Mouse (Mus musculus) neural tube, embryonic 11.5 days (tissue): ENCODE data around the gene Schip1. TPM values are rescaled to one million over a fixed set of nuclear protein-coding genes. Genes with fewer than 3 reads are reported as not detected.

Experiments used
- ATAC-seq: fragments of 200-750 bp; cut with Nextera tagmentation; 2 replicates; pipeline ENCODE4 v1.8.0; 2017; ENCODE audit warnings: moderate number of reproducible peaks, mild to moderate bottlenecking, moderate TSS enrichment, moderate library complexity; ENCODE audit not compliant: insufficient read depth, low FRiP score, low TSS enrichment
- DNase-seq: peaks from one replicate; pipeline ENCODE4 v3.0.0-alpha.2; 2015; ENCODE audit warnings: low spot score
- H3K27ac ChIP-seq: fragments of 300-500 bp; sonication (generic); 2 replicates; pipeline ENCODE4 v1.5.1; 2014; ENCODE audit warnings: low read depth, mild to moderate bottlenecking, low read length
- H3K27me3 ChIP-seq: fragments of 300-500 bp; sonication (generic); 2 replicates; pipeline ENCODE4 v1.6.1; 2014; ENCODE audit warnings: mild to moderate bottlenecking, low read length, mixed read lengths; ENCODE audit not compliant: control insufficient read depth, insufficient read depth
- H3K36me3 ChIP-seq: fragments of 300-500 bp; sonication (generic); 2 replicates; pipeline ENCODE4 v1.6.1; 2014; ENCODE audit warnings: mild to moderate bottlenecking, low read length, moderate library complexity, mixed read lengths; ENCODE audit not compliant: control insufficient read depth, insufficient read depth
- H3K4me1 ChIP-seq: fragments of 300-500 bp; sonication (generic); 2 replicates; pipeline ENCODE4 v1.6.1; 2014; ENCODE audit warnings: low read length, mixed read lengths; ENCODE audit not compliant: control insufficient read depth, insufficient read depth
- H3K4me2 ChIP-seq: fragments of 300-500 bp; sonication (generic); 2 replicates; pipeline ENCODE4 v1.6.1; 2014; ENCODE audit warnings: low read depth, mild to moderate bottlenecking, moderate library complexity
- H3K4me3 ChIP-seq: fragments of 300-500 bp; sonication (generic); 2 replicates; pipeline ENCODE4 v1.5.1; 2014; ENCODE audit warnings: low read depth, low read length
- H3K9ac ChIP-seq: fragments of 300-500 bp; sonication (generic); 2 replicates; pipeline ENCODE4 v1.6.1; 2014; ENCODE audit warnings: mild to moderate bottlenecking, low read length
- H3K9me3 ChIP-seq: fragments of 300-500 bp; sonication (generic); 2 replicates; pipeline ENCODE4 v1.6.1; 2016; ENCODE audit warnings: low read length; ENCODE audit not compliant: control insufficient read depth
- WGBS: fragments of 180-500 bp; shearing (Covaris S2); extraction: QIAGEN DNeasy Blood & Tissue Kit; methylation state at CpG from one replicate; pipeline ENCODE4 v1.1.7; 2014; 5-methylcytosine and 5-hydroxymethylcytosine counted together
- polyA plus RNA-seq: library from polyadenylated mRNA; unstranded; fragments of >200 nt; fragmentation: Nextera tagmentation; extraction: Ambion mirVana; gene quantifications from 2 replicates; pipeline ENCODE4 v1.2.1, GENCODE M21; 2014

Gene Schip1
- polyA plus RNA-seq, 1 experiment from 2014 or later = 87.2 TPM

DNA sequence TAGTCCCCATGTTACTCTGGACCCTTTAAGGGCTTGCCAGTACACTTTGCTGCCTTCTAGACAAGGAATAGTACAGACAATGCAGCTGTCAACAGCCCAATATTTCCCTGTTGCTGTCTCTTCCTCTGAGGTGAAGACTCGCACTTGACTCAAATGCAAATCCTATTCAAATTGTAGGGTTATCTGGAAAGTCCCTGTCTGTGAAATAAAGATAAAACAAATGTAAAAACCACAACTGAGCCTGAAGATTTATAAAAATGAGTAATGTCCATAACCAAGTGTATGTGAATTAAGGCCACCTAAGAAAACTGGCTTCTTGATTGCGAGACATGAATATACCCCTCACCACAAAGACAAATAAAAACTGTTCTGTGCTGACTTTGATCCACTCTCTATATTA, 175.3 kb downstream of the Schip1 start:
- Histone ChIP-seq H3K9me3 (no peaks in the 10 kb centered on the region), H3K4me3 (no peak overlapping the region), H3K36me3 (no peaks in the 10 kb centered on the region), H3K4me1 (no peaks in the 10 kb centered on the region), H3K9ac (no peak overlapping the region), H3K27me3 (no peaks in the 10 kb centered on the region), H3K4me2 (no peak overlapping the region), H3K27ac (no peak overlapping the region)
- no peak for ATAC-seq
- DNase-seq = no peak
- 92% methylated on average over 2 of the region's 2 CpGs for WGBS

DNA sequence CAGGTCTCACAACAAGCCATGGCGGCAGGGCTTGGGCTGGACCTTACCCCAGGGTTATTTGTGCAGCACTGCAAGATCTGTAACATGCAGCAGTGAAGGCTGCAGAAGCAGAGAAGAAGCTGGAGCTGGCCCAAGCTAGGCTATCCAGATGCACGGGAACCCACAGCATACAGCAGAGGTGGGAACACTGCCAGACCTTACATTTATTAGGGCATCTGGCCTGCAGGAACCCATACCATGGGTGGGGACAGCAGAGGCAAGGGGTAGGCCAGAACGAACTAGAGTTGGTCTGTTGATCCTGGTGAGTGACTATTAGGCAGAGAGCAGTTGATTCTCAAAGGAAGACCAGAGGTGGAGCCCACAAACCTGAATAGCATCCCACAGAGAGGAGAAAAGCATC, 178.6 kb downstream of the Schip1 start:
- ATAC-seq = no peak
- H3K4me3 ChIP-seq = no peak overlapping the region
- no peaks in the 10 kb centered on the region for H3K4me1 ChIP-seq
- H3K27ac ChIP-seq = no peak overlapping the region
- no peaks in the 10 kb centered on the region for H3K36me3 ChIP-seq
- H3K4me2 ChIP-seq = no peak overlapping the region
- WGBS = 72% methylated on average over 3 of the region's 3 CpGs
- no peaks in the 10 kb centered on the region for H3K9me3 ChIP-seq
- no peaks in the 10 kb centered on the region for H3K27me3 ChIP-seq
- DNase-seq = no peak
- H3K9ac ChIP-seq = no peak overlapping the region

DNA sequence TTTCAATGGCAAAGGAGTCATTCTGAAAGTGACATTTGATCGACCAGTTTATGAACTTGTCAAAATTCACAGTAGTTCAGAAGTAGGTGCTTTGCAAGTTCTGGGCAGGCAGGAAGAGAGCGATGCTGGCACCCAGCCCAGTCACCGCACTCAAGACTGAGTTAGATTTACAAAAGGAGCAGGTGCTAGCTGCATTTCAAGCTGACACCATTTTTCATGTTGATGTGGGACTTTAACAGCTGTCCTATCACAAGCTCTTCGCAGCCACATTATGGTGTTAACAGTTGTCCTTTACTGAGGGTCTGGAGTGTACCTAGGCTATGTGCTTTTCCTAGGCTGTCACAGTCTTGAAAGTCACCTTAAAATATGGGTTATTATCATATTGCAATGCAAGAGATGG, 181.6 kb downstream of the Schip1 start:
- 80% methylated on average over 4 of the region's 4 CpGs for WGBS
- no peaks in the 10 kb centered on the region for H3K9me3 ChIP-seq
- no peak for ATAC-seq

DNA sequence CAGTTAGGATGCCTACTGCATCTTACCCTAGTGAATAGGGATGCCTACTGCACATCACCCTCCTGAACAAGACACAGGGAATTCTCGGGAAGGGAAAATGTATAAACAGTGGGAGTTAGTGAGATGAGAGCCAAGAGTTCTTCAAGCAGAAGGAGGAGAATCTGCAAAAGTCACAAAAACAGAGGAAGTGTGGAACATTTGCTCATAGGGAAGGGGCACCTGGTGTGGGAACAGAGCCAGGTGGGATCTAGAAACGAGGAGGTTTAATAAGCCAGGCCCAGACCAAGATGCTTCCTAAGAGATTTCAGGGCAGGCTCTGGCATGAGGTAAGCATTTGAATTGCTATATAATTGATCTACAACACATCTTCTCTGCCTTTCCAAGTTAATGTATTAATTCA, 186.0 kb downstream of the Schip1 start:
- H3K9me3 ChIP-seq = no peaks in the 10 kb centered on the region
- H3K27ac ChIP-seq = no peak overlapping the region
- no peak overlapping the region for H3K9ac ChIP-seq
- no peaks in the 10 kb centered on the region for H3K27me3 ChIP-seq
- H3K4me2 ChIP-seq = no peak overlapping the region
- no peaks in the 10 kb centered on the region for H3K36me3 ChIP-seq
- H3K4me3 ChIP-seq = no peak overlapping the region
- H3K4me1 ChIP-seq = no peaks in the 10 kb centered on the region
- DNase-seq (no peak), ATAC-seq (no peak)
- WGBS = 84% methylated on average over 2 of the region's 2 CpGs

More for the DNA sequence above, 181.6 kb downstream of the Schip1 start:
- Histone ChIP-seq H3K4me3 (no peak overlapping the region), H3K36me3 (no peaks in the 10 kb centered on the region), H3K4me2 (no peak overlapping the region), H3K27ac (no peak overlapping the region), H3K9ac (no peak overlapping the region), H3K4me1 (no peaks in the 10 kb centered on the region), H3K27me3 (no peaks in the 10 kb centered on the region)
- DNase-seq = no peak

DNA sequence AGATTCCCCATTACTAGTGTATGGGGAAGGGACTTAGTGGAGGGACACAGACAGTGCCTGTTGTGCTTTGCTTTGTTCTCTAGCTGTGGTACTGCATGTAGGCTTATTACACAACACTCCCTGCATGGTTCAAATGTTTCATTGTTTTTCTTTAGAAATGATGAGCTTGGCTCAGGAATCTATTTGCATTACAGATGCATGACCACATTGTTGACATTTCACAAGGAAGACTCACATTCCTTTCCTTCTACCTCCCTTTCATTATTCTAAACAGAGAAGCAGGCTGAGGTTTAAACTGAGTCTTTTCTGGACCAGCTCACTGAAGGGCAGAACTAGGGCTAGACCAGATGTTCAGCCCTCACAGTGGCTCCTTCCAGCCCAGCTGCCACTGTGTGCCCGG, 187.7 kb downstream of the Schip1 start:
- Histone ChIP-seq H3K9ac (no peak overlapping the region), H3K4me3 (no peak overlapping the region), H3K27me3 (no peaks in the 10 kb centered on the region), H3K36me3 (no peaks in the 10 kb centered on the region), H3K4me2 (no peak overlapping the region), H3K4me1 (no peaks in the 10 kb centered on the region), H3K27ac (no peak overlapping the region), H3K9me3 (no peaks in the 10 kb centered on the region)
- 64% methylated on average over 1 of the region's 1 CpGs for WGBS
- no peak for ATAC-seq
- no peak for DNase-seq

DNA sequence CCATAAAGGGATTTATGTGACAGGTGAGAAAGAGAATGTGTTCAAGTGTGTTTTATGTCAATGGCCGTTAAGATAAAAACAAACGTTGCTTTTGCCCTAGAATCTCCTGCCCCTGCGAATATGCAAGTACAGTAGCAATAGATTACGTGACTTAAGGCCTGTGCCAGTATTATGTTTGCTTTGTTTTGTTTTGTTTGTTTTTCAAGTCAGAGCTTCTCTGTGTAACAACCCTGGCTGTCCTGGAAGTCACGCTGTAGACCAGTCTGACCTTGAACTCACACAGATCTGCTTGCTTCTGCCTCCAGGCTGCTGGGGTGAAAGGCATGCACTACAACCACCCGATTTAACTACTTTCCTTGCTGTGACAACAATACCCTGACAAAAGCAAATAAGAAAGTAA, 197.7 kb downstream of the Schip1 start:
- H3K36me3 ChIP-seq = no peaks in the 10 kb centered on the region
- no peak overlapping the region for H3K4me3 ChIP-seq
- ATAC-seq = no peak
- no peaks in the 10 kb centered on the region for H3K27me3 ChIP-seq
- no peak overlapping the region for H3K4me2 ChIP-seq
- H3K9ac ChIP-seq = no peak overlapping the region
- no peak overlapping the region for H3K27ac ChIP-seq
- H3K9me3 ChIP-seq = no peaks in the 10 kb centered on the region
- 76% methylated on average over 6 of the region's 6 CpGs for WGBS
- DNase-seq = no peak
- no peaks in the 10 kb centered on the region for H3K4me1 ChIP-seq

DNA sequence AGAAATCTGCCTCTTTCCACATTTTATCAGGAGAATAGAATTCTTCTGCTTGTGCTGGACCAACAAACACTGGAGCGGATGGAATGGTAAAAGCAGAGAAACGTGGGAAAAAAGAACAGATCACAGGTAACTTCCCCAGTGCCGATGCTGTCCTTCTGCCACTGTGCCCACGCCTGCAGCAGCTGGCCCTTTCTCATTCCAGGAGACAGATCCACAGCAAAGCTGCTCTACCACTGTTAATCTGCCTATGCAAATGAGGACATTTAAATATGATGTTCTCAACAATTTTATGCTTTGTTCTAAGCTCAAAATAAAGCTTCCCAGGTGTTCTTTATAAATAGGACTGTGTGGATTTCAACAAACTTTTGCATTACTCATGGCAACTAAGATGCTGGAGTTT, 203.3 kb downstream of the Schip1 start:
- no peak for DNase-seq
- H3K4me1 ChIP-seq = peaks cover 3% of the 10 kb centered on the region; the same call in 1 of the 2 replicates
- H3K9ac ChIP-seq = no peak overlapping the region
- no peaks in the 10 kb centered on the region for H3K36me3 ChIP-seq
- H3K27me3 ChIP-seq = no peaks in the 10 kb centered on the region
- H3K4me2 ChIP-seq = no peak overlapping the region
- no peaks in the 10 kb centered on the region for H3K9me3 ChIP-seq
- H3K4me3 ChIP-seq = no peak overlapping the region
- 91% methylated on average over 4 of the region's 4 CpGs for WGBS
- no peak for ATAC-seq
- H3K27ac ChIP-seq = no peak overlapping the region

DNA sequence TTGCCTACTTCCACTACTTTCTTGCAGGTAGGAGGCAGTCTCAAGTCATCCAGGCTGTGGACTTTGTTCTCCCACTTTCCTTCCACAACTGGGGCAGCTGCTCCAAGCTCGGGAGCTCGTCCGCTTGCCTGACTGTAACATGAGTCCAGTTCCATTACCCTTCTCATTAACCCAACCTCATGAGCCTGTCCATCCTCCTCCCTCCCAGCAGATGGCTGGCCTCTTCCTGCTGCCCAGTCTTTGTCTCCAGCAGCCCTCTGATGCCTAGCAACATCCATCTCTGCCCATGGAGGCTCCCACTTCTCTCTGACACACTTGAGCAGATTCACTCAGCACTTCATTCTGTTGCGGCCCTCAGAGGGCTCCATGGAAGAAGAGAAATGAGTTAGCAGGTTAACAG, 204.6 kb downstream of the Schip1 start:
- WGBS = 59% methylated on average over 4 of the region's 4 CpGs
- no peaks in the 10 kb centered on the region for H3K36me3 ChIP-seq
- no peak overlapping the region for H3K4me3 ChIP-seq
- peaks cover 3% of the 10 kb centered on the region; the same call in 1 of the 2 replicates for H3K4me1 ChIP-seq
- DNase-seq (no peak), ATAC-seq (no peak)
- no peak overlapping the region for H3K27ac ChIP-seq
- H3K27me3 ChIP-seq = no peaks in the 10 kb centered on the region
- H3K9me3 ChIP-seq = no peaks in the 10 kb centered on the region
- H3K9ac ChIP-seq = no peak overlapping the region
- H3K4me2 ChIP-seq = no peak overlapping the region

DNA sequence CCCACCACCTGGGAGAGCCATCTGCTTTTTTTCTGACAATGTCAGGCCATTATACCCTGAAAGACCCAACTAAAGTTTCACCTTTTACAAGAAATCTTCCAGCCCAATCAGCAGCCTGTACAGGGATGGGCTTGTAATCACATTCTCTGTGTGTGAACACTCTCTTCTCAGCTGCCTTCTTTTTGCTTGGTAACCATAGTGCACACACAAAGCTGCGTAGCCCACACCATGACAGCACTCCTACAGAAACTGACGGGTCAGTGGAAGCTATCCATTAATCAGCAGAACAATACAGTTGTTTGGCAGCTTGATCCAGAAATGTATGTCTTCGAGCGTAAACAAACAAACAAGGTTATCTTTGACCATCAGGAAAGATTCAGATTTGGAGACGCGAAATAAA, 205.6 kb downstream of the Schip1 start:
- 69% methylated on average over 6 of the region's 6 CpGs for WGBS
- H3K4me1 ChIP-seq = peaks cover 3% of the 10 kb centered on the region; the same call in 1 of the 2 replicates
- H3K36me3 ChIP-seq = no peaks in the 10 kb centered on the region
- no peak overlapping the region for H3K9ac ChIP-seq
- no peaks in the 10 kb centered on the region for H3K9me3 ChIP-seq
- ATAC-seq (peak; percentile 54; the same call in 1 of the 2 replicates), DNase-seq (no peak)
- H3K27ac ChIP-seq = no peak overlapping the region
- no peaks in the 10 kb centered on the region for H3K27me3 ChIP-seq
- H3K4me2 ChIP-seq = no peak overlapping the region
- no peak overlapping the region for H3K4me3 ChIP-seq
